Mouse (Mus musculus): ENCODE data around the gene Kcnip3. TPM values are rescaled to one million over a fixed set of nuclear protein-coding genes. Genes with fewer than 3 reads are reported as not detected.

Kcnip3 gene
- polyA plus RNA-seq, 1 experiment from 2014 or later: 1.4 TPM

DNA sequence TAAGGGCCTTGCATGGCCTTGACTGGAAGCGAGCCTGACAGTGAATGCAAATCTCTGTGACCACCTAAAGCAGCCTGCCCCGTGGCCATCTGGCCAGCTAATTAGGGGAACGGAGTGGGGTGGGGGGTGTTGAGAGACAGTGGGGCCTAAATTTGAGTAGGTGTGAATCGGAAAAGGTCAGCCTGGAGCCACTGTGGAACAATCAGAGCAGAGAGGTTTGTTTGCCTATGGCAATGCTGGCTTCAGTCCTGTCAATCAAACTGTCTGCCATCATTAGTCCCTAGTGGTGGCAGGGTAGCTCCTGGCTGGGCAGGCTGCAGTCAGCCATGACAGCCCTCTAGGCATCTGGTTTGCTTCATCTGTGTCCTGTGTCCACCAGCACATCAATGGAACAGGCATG, 10.5 kb downstream of the Kcnip3 start:
- Histone ChIP-seq H3K27ac (ENCODE audit: low read depth, low read length) (no peak overlapping the region), H3K36me3 (ENCODE audit: control insufficient read depth, insufficient read depth, low read length) (no peaks in the 10 kb centered on the region), H3K9ac (ENCODE audit: low read depth, low read length) (no peak overlapping the region), H3K27me3 (replicated peaks; ENCODE audit: control insufficient read depth, insufficient read depth, low read length) (no peaks in the 10 kb centered on the region), H3K4me2 (no peak overlapping the region), H3K9me3 (ENCODE audit: control insufficient read depth, low read length) (no peaks in the 10 kb centered on the region), H3K4me3 (ENCODE audit: low read depth, low read length) (no peak overlapping the region), H3K4me1 (replicated peaks; ENCODE audit: control insufficient read depth, insufficient read depth, low read length) (no peaks in the 10 kb centered on the region)
- 39% methylated on average over 4 of the region's 4 CpGs for WGBS
- no peak for ATAC-seq (replicated peaks; ENCODE audit: low FRiP score)
- no peak for DNase-seq (ENCODE audit: low spot score)

DNA sequence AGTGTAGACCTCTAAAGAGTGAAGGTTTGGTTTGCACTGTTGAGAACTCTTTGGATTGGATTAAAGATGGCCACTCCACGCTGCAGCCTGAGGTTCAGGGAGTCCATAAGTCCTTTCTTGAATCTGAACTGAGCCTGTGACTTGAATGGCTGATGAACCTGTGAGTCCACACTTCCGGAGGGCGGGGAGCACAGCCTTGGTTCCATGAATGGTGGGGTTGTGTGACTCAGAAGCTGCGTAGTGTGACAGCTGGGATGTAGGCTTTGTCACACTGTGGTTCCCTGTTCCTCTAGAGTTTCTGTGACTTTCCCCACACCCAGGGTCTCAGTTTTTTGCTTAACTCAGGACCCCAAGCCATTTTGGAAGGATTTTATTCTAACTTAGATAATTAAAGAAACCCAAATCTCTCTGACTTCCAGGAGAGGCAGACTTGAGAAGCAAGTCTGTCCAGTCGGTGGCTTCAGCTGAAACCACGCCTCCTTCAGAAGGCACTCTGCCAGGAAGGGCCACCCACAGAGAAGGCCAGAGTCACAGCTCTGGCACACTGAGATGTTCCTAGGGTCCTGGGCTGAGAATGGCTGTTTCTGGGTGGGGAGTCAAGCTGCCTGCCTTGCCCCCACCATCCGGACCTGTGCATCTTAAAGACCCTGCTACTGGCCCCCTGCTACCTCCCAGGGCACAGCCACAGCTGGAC, 13.8 kb downstream of the Kcnip3 start:
- no peaks in the 10 kb centered on the region for H3K4me1 ChIP-seq (replicated peaks; ENCODE audit: control insufficient read depth, insufficient read depth, low read length)
- H3K27me3 ChIP-seq (replicated peaks; ENCODE audit: control insufficient read depth, insufficient read depth, low read length): no peaks in the 10 kb centered on the region
- H3K9ac ChIP-seq (ENCODE audit: low read depth, low read length): no peak overlapping the region
- DNase-seq (ENCODE audit: low spot score) (no peak), ATAC-seq (replicated peaks; ENCODE audit: low FRiP score) (no peak)
- H3K27ac ChIP-seq (ENCODE audit: low read depth, low read length): no peak overlapping the region
- no peaks in the 10 kb centered on the region for H3K9me3 ChIP-seq (ENCODE audit: control insufficient read depth, low read length)
- H3K4me3 ChIP-seq (ENCODE audit: low read depth, low read length): no peak overlapping the region
- no peaks in the 10 kb centered on the region for H3K36me3 ChIP-seq (ENCODE audit: control insufficient read depth, insufficient read depth, low read length)
- no peak overlapping the region for H3K4me2 ChIP-seq
- 69% methylated on average over 7 of the region's 7 CpGs for WGBS

DNA sequence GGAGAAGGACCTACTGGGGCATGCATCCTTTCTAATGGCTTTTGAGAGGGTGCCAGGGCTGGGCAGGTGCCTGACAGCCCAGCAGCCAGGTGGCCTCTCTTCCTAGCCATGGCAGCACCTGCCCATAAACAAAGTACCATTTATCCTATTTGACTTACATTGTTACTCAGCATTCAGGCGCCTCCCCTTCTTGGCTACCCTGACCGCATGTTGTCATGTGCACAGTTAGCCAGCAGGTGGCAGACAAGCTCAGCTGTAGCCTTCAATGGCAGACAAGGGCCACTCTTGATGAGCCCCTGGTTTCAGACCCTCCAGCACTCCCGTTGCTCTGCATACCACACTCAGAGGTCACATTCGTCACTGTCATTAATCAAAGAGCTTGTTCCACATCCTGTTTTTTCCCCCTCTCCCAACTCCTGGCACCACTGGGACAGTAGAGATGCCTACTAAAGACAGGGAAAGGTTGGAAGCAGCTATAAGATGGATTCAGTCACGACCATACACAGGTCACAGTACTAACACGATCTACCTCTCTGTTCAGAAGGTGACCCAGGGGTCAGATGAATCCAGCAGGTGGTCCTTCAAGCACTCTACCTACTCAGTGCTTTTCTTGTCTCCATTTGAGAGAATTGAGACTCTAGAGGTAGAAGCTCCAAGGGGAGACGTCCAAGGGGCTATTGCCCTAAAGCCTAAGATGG, 14.7 kb downstream of the Kcnip3 start:
- H3K9me3 ChIP-seq (ENCODE audit: control insufficient read depth, low read length): no peaks in the 10 kb centered on the region
- H3K4me3 ChIP-seq (ENCODE audit: low read depth, low read length): no peak overlapping the region
- no peaks in the 10 kb centered on the region for H3K4me1 ChIP-seq (replicated peaks; ENCODE audit: control insufficient read depth, insufficient read depth, low read length)
- no peak overlapping the region for H3K9ac ChIP-seq (ENCODE audit: low read depth, low read length)
- H3K27me3 ChIP-seq (replicated peaks; ENCODE audit: control insufficient read depth, insufficient read depth, low read length): no peaks in the 10 kb centered on the region
- ATAC-seq (replicated peaks; ENCODE audit: low FRiP score) (no peak; the same call in 1 of the 2 replicates), DNase-seq (ENCODE audit: low spot score) (peak; percentile 75)
- H3K4me2 ChIP-seq: no peak overlapping the region
- no peak overlapping the region for H3K27ac ChIP-seq (ENCODE audit: low read depth, low read length)
- no peaks in the 10 kb centered on the region for H3K36me3 ChIP-seq (ENCODE audit: control insufficient read depth, insufficient read depth, low read length)
- 25% methylated on average over 7 of the region's 7 CpGs for WGBS

GRCm38 (mm10) chr2:127506131-127506632, 15.7 kb downstream of the Kcnip3 start:
- Histone ChIP-seq H3K4me1 (replicated peaks; ENCODE audit: control insufficient read depth, insufficient read depth, low read length) (no peaks in the 10 kb centered on the region), H3K4me2 (no peak overlapping the region), H3K36me3 (ENCODE audit: control insufficient read depth, insufficient read depth, low read length) (no peaks in the 10 kb centered on the region), H3K9me3 (ENCODE audit: control insufficient read depth, low read length) (no peaks in the 10 kb centered on the region), H3K4me3 (ENCODE audit: low read depth, low read length) (no peak overlapping the region), H3K27me3 (replicated peaks; ENCODE audit: control insufficient read depth, insufficient read depth, low read length) (peaks cover 4% of the 10 kb centered on the region; the same call in 1 of the 2 replicates), H3K27ac (ENCODE audit: low read depth, low read length) (no peak overlapping the region), H3K9ac (ENCODE audit: low read depth, low read length) (no peak overlapping the region)
- DNase-seq (ENCODE audit: low spot score) (no peak), ATAC-seq (replicated peaks; ENCODE audit: low FRiP score) (no peak)
- WGBS: 73% methylated on average over 6 of the region's 6 CpGs

DNA sequence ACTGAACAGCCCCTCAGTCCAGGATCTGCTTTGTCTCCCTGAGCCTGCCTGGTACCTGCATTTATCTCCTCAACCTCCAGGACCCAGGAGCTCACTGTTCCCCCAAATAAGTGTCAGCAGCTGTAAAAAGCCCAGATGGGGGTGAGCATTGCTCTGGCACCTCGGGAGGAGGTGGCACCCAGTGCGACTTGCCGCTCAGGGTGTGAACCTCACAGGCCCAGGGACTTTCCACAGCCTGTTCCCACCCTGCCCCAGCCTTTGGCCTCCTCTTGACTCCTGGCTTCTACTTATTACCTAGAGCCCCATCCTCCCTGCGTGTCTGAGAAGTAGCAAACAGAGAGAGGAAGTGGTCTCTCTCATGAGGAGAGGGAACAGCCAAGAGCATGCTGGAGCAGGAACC, 16.7 kb downstream of the Kcnip3 start:
- Histone ChIP-seq H3K9ac (ENCODE audit: low read depth, low read length) (no peak overlapping the region), H3K36me3 (ENCODE audit: control insufficient read depth, insufficient read depth, low read length) (no peaks in the 10 kb centered on the region), H3K9me3 (ENCODE audit: control insufficient read depth, low read length) (no peaks in the 10 kb centered on the region), H3K4me3 (ENCODE audit: low read depth, low read length) (no peak overlapping the region), H3K27me3 (replicated peaks; ENCODE audit: control insufficient read depth, insufficient read depth, low read length) (peaks cover 4% of the 10 kb centered on the region; the same call in 1 of the 2 replicates), H3K27ac (ENCODE audit: low read depth, low read length) (no peak overlapping the region), H3K4me1 (replicated peaks; ENCODE audit: control insufficient read depth, insufficient read depth, low read length) (no peaks in the 10 kb centered on the region), H3K4me2 (no peak overlapping the region)
- DNase-seq (ENCODE audit: low spot score) (no peak), ATAC-seq (replicated peaks; ENCODE audit: low FRiP score) (no peak)
- 40% methylated on average over 4 of the region's 4 CpGs for WGBS

GRCm38 (mm10) chr2:127503751-127504549, 17.9 kb downstream of the Kcnip3 start:
- H3K36me3 ChIP-seq (ENCODE audit: control insufficient read depth, insufficient read depth, low read length): no peaks in the 10 kb centered on the region
- H3K27me3 ChIP-seq (replicated peaks; ENCODE audit: control insufficient read depth, insufficient read depth, low read length): peaks cover 4% of the 10 kb centered on the region; the same call in 1 of the 2 replicates
- no peak for DNase-seq (ENCODE audit: low spot score)

GRCm38 (mm10) chr2:127501061-127501460, 20.8 kb downstream of the Kcnip3 start:
- no peak overlapping the region for H3K4me3 ChIP-seq (ENCODE audit: low read depth, low read length)
- H3K4me2 ChIP-seq: no peak overlapping the region
- ATAC-seq (replicated peaks; ENCODE audit: low FRiP score) (no peak), DNase-seq (ENCODE audit: low spot score) (peak; percentile 53)
- H3K9me3 ChIP-seq (ENCODE audit: control insufficient read depth, low read length): no peaks in the 10 kb centered on the region
- no peaks in the 10 kb centered on the region for H3K36me3 ChIP-seq (ENCODE audit: control insufficient read depth, insufficient read depth, low read length)
- no peaks in the 10 kb centered on the region for H3K4me1 ChIP-seq (replicated peaks; ENCODE audit: control insufficient read depth, insufficient read depth, low read length)
- no peak overlapping the region for H3K9ac ChIP-seq (ENCODE audit: low read depth, low read length)
- H3K27ac ChIP-seq (ENCODE audit: low read depth, low read length): no peak overlapping the region
- 45% methylated on average over 7 of the region's 7 CpGs for WGBS
- peaks cover 4% of the 10 kb centered on the region; the same call in 1 of the 2 replicates for H3K27me3 ChIP-seq (replicated peaks; ENCODE audit: control insufficient read depth, insufficient read depth, low read length)

More at GRCm38 (mm10) chr2:127503751-127504549, 17.9 kb downstream of the Kcnip3 start:
- Histone ChIP-seq H3K4me3 (ENCODE audit: low read depth, low read length) (no peak overlapping the region), H3K4me2 (no peak overlapping the region), H3K4me1 (replicated peaks; ENCODE audit: control insufficient read depth, insufficient read depth, low read length) (no peaks in the 10 kb centered on the region), H3K9ac (ENCODE audit: low read depth, low read length) (no peak overlapping the region), H3K9me3 (ENCODE audit: control insufficient read depth, low read length) (no peaks in the 10 kb centered on the region), H3K27ac (ENCODE audit: low read depth, low read length) (no peak overlapping the region)
- 57% methylated on average over 8 of the region's 8 CpGs for WGBS
- ATAC-seq (replicated peaks; ENCODE audit: low FRiP score): no peak

DNA sequence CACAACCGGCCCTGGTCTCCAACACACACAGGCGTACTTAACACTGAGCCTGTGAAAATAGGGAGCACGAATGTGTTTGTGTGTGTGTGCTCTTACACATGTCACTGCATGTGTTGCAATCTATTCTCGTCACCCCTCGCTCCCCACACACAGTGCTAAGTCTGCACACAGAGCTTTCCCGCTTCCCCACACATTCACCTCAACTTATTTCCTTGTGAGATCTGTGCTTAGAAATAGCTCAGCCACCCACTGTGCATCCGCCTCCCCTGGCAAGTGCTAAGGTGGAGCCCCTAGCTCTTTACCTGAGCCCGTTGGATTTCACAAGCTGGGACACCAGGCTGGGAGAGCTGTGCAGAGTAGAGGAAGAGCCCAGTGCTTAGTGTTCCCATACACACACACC, 23.1 kb downstream of the Kcnip3 start:
- no peak overlapping the region for H3K9ac ChIP-seq (ENCODE audit: low read depth, low read length)
- no peak for DNase-seq (ENCODE audit: low spot score)
- H3K27ac ChIP-seq (ENCODE audit: low read depth, low read length): no peak overlapping the region
- H3K4me2 ChIP-seq: no peak overlapping the region
- H3K4me1 ChIP-seq (replicated peaks; ENCODE audit: control insufficient read depth, insufficient read depth, low read length): no peaks in the 10 kb centered on the region
- no peaks in the 10 kb centered on the region for H3K36me3 ChIP-seq (ENCODE audit: control insufficient read depth, insufficient read depth, low read length)
- no peak for ATAC-seq (replicated peaks; ENCODE audit: low FRiP score)
- WGBS: 70% methylated on average over 8 of the region's 8 CpGs
- H3K9me3 ChIP-seq (ENCODE audit: control insufficient read depth, low read length): no peaks in the 10 kb centered on the region
- peaks cover 4% of the 10 kb centered on the region; the same call in 1 of the 2 replicates for H3K27me3 ChIP-seq (replicated peaks; ENCODE audit: control insufficient read depth, insufficient read depth, low read length)
- no peak overlapping the region for H3K4me3 ChIP-seq (ENCODE audit: low read depth, low read length)
